Mouse (Mus musculus): ENCODE results near the gene Mgat4e. TPM values are rescaled to one million over a fixed set of nuclear protein-coding genes. Genes with fewer than 3 reads are reported as not detected.
A peak's percentile ranks its signal among the peaks of the same experiment; 100 is the strongest.

Mgat4e gene
- polyA plus RNA-seq (2016; fragmentation: Nextera tagmentation; extraction: Ambion mirVana) = not detected in 2 replicates

- H3K9ac ChIP-seq = no peak within 1 kb of the TSS
- ATAC-seq = no peak
- H3K27me3 ChIP-seq (replicated peaks) = 0 out of 2 replicates have a peak, but pooled peaks cover 5% of the 10 kb centered on the region
- peaks cover 10% of the 10 kb centered on the region for H3K4me1 ChIP-seq
- H3K4me3 ChIP-seq = no peak within 1 kb of the TSS
- H3K36me3 ChIP-seq = no peaks in the 10 kb centered on the region
- no peak within 1 kb of the TSS for H3K27ac ChIP-seq
- no peak within 1 kb of the TSS for H3K4me2 ChIP-seq
- H3K9me3 ChIP-seq (replicated peaks) = no peaks in the 10 kb centered on the region
- WGBS (ENCODE audit: insufficient replicate concordance) = 22% methylated on average over 7 of the region's 7 CpGs
Measured at GRCm38 (mm10) chr1:134549632-134550132, at the start of gene Mgat4e. Gene Mgat4e, minus strand, starts transcription at chr1:134549682.

- H3K36me3 ChIP-seq = peaks cover 75% of the 10 kb centered on the region
- H3K4me2 ChIP-seq = no peak overlapping the region
- H3K27ac ChIP-seq = no peak overlapping the region; the same call in 1 of the 2 replicates
- H3K9me3 ChIP-seq (replicated peaks) = no peaks in the 10 kb centered on the region
- no peak for ATAC-seq
- H3K9ac ChIP-seq = no peak overlapping the region
- H3K4me3 ChIP-seq = no peak overlapping the region
- WGBS (ENCODE audit: insufficient replicate concordance) = 24% methylated on average over 9 of the region's 9 CpGs
- H3K4me1 ChIP-seq = peaks cover 4% of the 10 kb centered on the region; the same call in 1 of the 2 replicates
- H3K27me3 ChIP-seq (replicated peaks) = no peaks in the 10 kb centered on the region
Measured at GRCm38 (mm10) chr1:134597339-134598054, 48.0 kb upstream of the Mgat4e start.

GRCm38 (mm10) chr1:134591773-134592172, 42.3 kb upstream of the Mgat4e start:
- H3K36me3 ChIP-seq = peaks cover 50% of the 10 kb centered on the region
- H3K27me3 ChIP-seq (replicated peaks) = no peaks in the 10 kb centered on the region
- no peak overlapping the region for H3K4me2 ChIP-seq
- no peak overlapping the region for H3K9ac ChIP-seq
- WGBS (ENCODE audit: insufficient replicate concordance) = 85% methylated on average over 2 of the region's 2 CpGs
- H3K4me1 ChIP-seq = no peaks in the 10 kb centered on the region
- no peaks in the 10 kb centered on the region for H3K9me3 ChIP-seq (replicated peaks)
- ATAC-seq = no peak
- H3K4me3 ChIP-seq = no peak overlapping the region
- H3K27ac ChIP-seq = no peak overlapping the region

GRCm38 (mm10) chr1:134589676-134590075, 40.2 kb upstream of the Mgat4e start:
- Histone ChIP-seq H3K4me3 (no peak overlapping the region), H3K9me3 (replicated peaks) (no peaks in the 10 kb centered on the region)

GRCm38 (mm10) chr1:134583560-134583959, 34.1 kb upstream of the Mgat4e start:
- Histone ChIP-seq H3K9ac (no peak overlapping the region), H3K27me3 (replicated peaks) (no peaks in the 10 kb centered on the region), H3K9me3 (replicated peaks) (no peaks in the 10 kb centered on the region), H3K4me3 (no peak overlapping the region), H3K4me1 (peaks cover 21% of the 10 kb centered on the region), H3K4me2 (no peak overlapping the region), H3K27ac (no peak overlapping the region), H3K36me3 (peaks cover 13% of the 10 kb centered on the region)
- 51% methylated on average over 3 of the region's 3 CpGs for WGBS (ENCODE audit: insufficient replicate concordance)
- ATAC-seq = no peak

More at GRCm38 (mm10) chr1:134589676-134590075, 40.2 kb upstream of the Mgat4e start:
- ATAC-seq = no peak
- no peaks in the 10 kb centered on the region for H3K4me1 ChIP-seq
- no peak overlapping the region for H3K4me2 ChIP-seq
- H3K27me3 ChIP-seq (replicated peaks) = no peaks in the 10 kb centered on the region
- no peak overlapping the region for H3K27ac ChIP-seq
- H3K36me3 ChIP-seq = peaks cover 46% of the 10 kb centered on the region
- no peak overlapping the region for H3K9ac ChIP-seq

- no peak overlapping the region for H3K4me3 ChIP-seq
- no peaks in the 10 kb centered on the region for H3K27me3 ChIP-seq (replicated peaks)
- WGBS (ENCODE audit: insufficient replicate concordance) = 77% methylated on average over 2 of the region's 2 CpGs
Measured at GRCm38 (mm10) chr1:134580796-134581195, 31.3 kb upstream of the Mgat4e start.

GRCm38 (mm10) chr1:134577384-134578120, 28.1 kb upstream of the Mgat4e start:
- WGBS (ENCODE audit: insufficient replicate concordance) = 76% methylated on average over 6 of the region's 6 CpGs
- H3K4me3 ChIP-seq = no peak overlapping the region
- no peak overlapping the region for H3K27ac ChIP-seq
- ATAC-seq = no peak
- no peak overlapping the region for H3K4me2 ChIP-seq
- H3K36me3 ChIP-seq = no peaks in the 10 kb centered on the region
- peaks cover 27% of the 10 kb centered on the region for H3K4me1 ChIP-seq
- no peaks in the 10 kb centered on the region for H3K9me3 ChIP-seq (replicated peaks)
- no peaks in the 10 kb centered on the region for H3K27me3 ChIP-seq (replicated peaks)
- no peak overlapping the region for H3K9ac ChIP-seq

More at GRCm38 (mm10) chr1:134580796-134581195, 31.3 kb upstream of the Mgat4e start:
- Histone ChIP-seq H3K9me3 (replicated peaks) (no peaks in the 10 kb centered on the region), H3K4me2 (no peak overlapping the region), H3K4me1 (peaks cover 21% of the 10 kb centered on the region), H3K9ac (no peak overlapping the region), H3K27ac (no peak overlapping the region), H3K36me3 (peaks cover 4% of the 10 kb centered on the region)
- ATAC-seq = no peak

GRCm38 (mm10) chr1:134573932-134574315, 24.4 kb upstream of the Mgat4e start:
- H3K27ac ChIP-seq = peak overlapping the region; percentile 15; the same call in 1 of the 2 replicates
- peaks cover 48% of the 10 kb centered on the region for H3K4me1 ChIP-seq
- no peak overlapping the region for H3K4me3 ChIP-seq
- no peak overlapping the region for H3K9ac ChIP-seq
- no peaks in the 10 kb centered on the region for H3K27me3 ChIP-seq (replicated peaks)
- H3K36me3 ChIP-seq = no peaks in the 10 kb centered on the region
- no peak for ATAC-seq
- 55% methylated on average over 5 of the region's 5 CpGs for WGBS (ENCODE audit: insufficient replicate concordance)
- no peaks in the 10 kb centered on the region for H3K9me3 ChIP-seq (replicated peaks)
- no peak overlapping the region for H3K4me2 ChIP-seq

- H3K9ac ChIP-seq = peak overlapping the region; percentile 9; the same call in 1 of the 2 replicates
- H3K27me3 ChIP-seq (replicated peaks) = no peaks in the 10 kb centered on the region
- peak overlapping the region; percentile 59 for H3K27ac ChIP-seq
- H3K9me3 ChIP-seq (replicated peaks) = no peaks in the 10 kb centered on the region
- peak; percentile 65 for ATAC-seq
- no peaks in the 10 kb centered on the region for H3K36me3 ChIP-seq
- H3K4me2 ChIP-seq = peak overlapping the region; percentile 21; the same call in 1 of the 2 replicates
- 32% methylated on average over 1 of the region's 1 CpGs for WGBS (ENCODE audit: insufficient replicate concordance)
- no peak overlapping the region for H3K4me3 ChIP-seq
- H3K4me1 ChIP-seq = peaks cover 50% of the 10 kb centered on the region
Measured at GRCm38 (mm10) chr1:134573300-134573931, 23.9 kb upstream of the Mgat4e start.

- H3K4me1 ChIP-seq = peaks cover 61% of the 10 kb centered on the region
- H3K27me3 ChIP-seq (replicated peaks) = no peaks in the 10 kb centered on the region
- H3K9me3 ChIP-seq (replicated peaks) = no peaks in the 10 kb centered on the region
- ATAC-seq = no peak
- 53% methylated on average over 3 of the region's 3 CpGs for WGBS (ENCODE audit: insufficient replicate concordance)
- no peak overlapping the region for H3K27ac ChIP-seq
- H3K4me2 ChIP-seq = no peak overlapping the region
- no peaks in the 10 kb centered on the region for H3K36me3 ChIP-seq
- H3K9ac ChIP-seq = no peak overlapping the region
- H3K4me3 ChIP-seq = no peak overlapping the region
Measured at GRCm38 (mm10) chr1:134570631-134571030, 21.1 kb upstream of the Mgat4e start.

GRCm38 (mm10) chr1:134570171-134570570, 20.7 kb upstream of the Mgat4e start:
- Histone ChIP-seq H3K4me3 (no peak overlapping the region), H3K4me1 (peaks cover 61% of the 10 kb centered on the region), H3K4me2 (no peak overlapping the region), H3K27me3 (replicated peaks) (no peaks in the 10 kb centered on the region), H3K36me3 (no peaks in the 10 kb centered on the region), H3K27ac (no peak overlapping the region), H3K9ac (no peak overlapping the region), H3K9me3 (replicated peaks) (no peaks in the 10 kb centered on the region)
- no peak for ATAC-seq
- WGBS (ENCODE audit: insufficient replicate concordance) = 87% methylated on average over 9 of the region's 9 CpGs

GRCm38 (mm10) chr1:134567511-134567910, 18.0 kb upstream of the Mgat4e start:
- no peak overlapping the region for H3K9ac ChIP-seq
- no peak overlapping the region for H3K27ac ChIP-seq
- no peaks in the 10 kb centered on the region for H3K9me3 ChIP-seq (replicated peaks)
- ATAC-seq = no peak
- WGBS (ENCODE audit: insufficient replicate concordance) = 54% methylated on average over 1 of the region's 1 CpGs
- no peaks in the 10 kb centered on the region for H3K27me3 ChIP-seq (replicated peaks)
- H3K4me1 ChIP-seq = peaks cover 56% of the 10 kb centered on the region
- H3K4me3 ChIP-seq = no peak overlapping the region
- H3K4me2 ChIP-seq = no peak overlapping the region
- H3K36me3 ChIP-seq = no peaks in the 10 kb centered on the region
